Mouse (Mus musculus) CD4-positive naive resting alpha-beta T cell, adult 76 days (primary cell): Measurements from ENCODE around the gene Olfr704. TPM values are rescaled to one million over a fixed set of nuclear protein-coding genes. Genes with fewer than 3 reads are reported as not detected.

Experiments
- total RNA-seq: library from RNA; stranded (reverse); gene quantifications from one replicate; pipeline ENCODE4 v1.2.4, GENCODE M21; 2023

The Olfr704 gene
- total RNA-seq = not detected

GRCm38 (mm10) chr7:106862885-106863284, at the start of gene Olfr704:
Olfr704 (plus strand) TSS chr7:106863185.

GRCm38 (mm10) chr7:106813829-106814228, 49.2 kb upstream of the Olfr704 start, which contains the start of gene Olfr701:
Olfr701 (plus strand) TSS chr7:106814129.

DNA sequence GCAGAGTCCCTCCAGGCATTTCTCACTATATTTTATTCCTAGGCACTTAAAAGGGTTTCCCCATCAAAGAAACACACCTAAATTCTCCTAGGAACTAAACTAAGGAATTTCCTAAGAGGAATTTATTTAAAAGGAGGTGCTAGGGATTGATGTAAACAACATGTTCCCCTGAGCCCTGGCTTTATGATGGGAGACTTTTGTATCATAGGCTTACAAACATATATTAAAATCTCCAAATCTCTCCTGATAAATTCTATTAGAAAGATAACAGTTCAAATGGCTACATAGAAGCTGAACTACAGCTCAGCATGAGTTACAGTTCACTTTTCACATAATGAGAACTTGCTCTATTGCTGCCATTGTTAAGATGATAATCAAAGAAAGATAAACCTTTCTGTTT, 29.2 kb upstream of the Olfr704 start, which contains the start of gene Olfr702:
Gene Olfr702 (minus strand): TSS at position 101 of the 400 bp plus-strand sequence.

GRCm38 (mm10) chr7:106843060-106843459, 19.9 kb upstream of the Olfr704 start, which contains the start of gene Olfr703:
Olfr703 (plus strand) TSS chr7:106843360.

DNA sequence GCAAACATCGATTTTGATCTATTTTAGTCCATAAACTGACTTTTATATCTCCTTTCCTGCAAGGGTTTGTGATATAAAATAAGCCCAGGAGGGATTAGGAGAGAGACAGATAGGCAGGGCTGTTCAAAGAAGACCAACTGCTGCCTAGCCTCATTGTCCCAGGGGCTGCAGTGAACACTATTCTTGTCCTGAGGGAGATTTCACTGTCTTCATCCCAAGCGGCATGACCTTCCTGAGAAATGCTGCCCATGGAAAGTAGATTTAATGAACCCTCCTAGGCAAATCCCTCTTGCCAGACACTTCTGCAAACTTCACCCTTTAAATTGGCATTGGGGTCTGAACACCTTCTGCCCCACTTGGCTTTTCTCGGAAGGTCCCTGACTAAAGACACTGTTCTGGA, 13.8 kb downstream of the Olfr704 start, which contains the start of gene Olfr705:
Gene Olfr705 (minus strand): TSS at position 101 of the 400 bp plus-strand sequence.

GRCm38 (mm10) chr7:106888062-106888461, 25.1 kb downstream of the Olfr704 start, which contains the start of gene Olfr706:
Olfr706 (minus strand) TSS chr7:106888162.

GRCm38 (mm10) chr7:106901141-106901540, 38.2 kb downstream of the Olfr704 start, which contains the start of gene Olfr707:
Olfr707 (minus strand) TSS chr7:106901241.

GRCm38 (mm10) chr7:106907676-106908075, 44.7 kb downstream of the Olfr704 start, which contains the start of gene Olfr1532-ps1:
Olfr1532-ps1 (plus strand) TSS chr7:106908001.

Other genes with a start within 250 kb of the Olfr704 start
- gene Olfr693, start 182.6 kb upstream of the Olfr704 start, total RNA-seq = not detected
- gene Olfr694, start 171.4 kb upstream of the Olfr704 start, total RNA-seq = not detected
- not detected for gene Olfr695, start 146.8 kb upstream of the Olfr704 start, total RNA-seq
- not detected for gene Olfr697, start 120.7 kb upstream of the Olfr704 start, total RNA-seq
- not detected for gene Olfr698, start 107.8 kb upstream of the Olfr704 start, total RNA-seq
- gene Olfr699, start 70.0 kb upstream of the Olfr704 start, total RNA-seq = not detected
- not detected for gene Olfr700, start 54.4 kb upstream of the Olfr704 start, total RNA-seq
- gene Olfr701, start 49.1 kb upstream of the Olfr704 start, total RNA-seq = not detected
- not detected for gene Olfr702, start 29.3 kb upstream of the Olfr704 start, total RNA-seq
- gene Olfr703, start 19.8 kb upstream of the Olfr704 start, total RNA-seq = not detected
- gene Olfr705, start 13.7 kb downstream of the Olfr704 start, total RNA-seq = not detected
- gene Olfr706, start 25.0 kb downstream of the Olfr704 start, total RNA-seq = not detected
- gene Olfr707, start 38.1 kb downstream of the Olfr704 start, total RNA-seq = not detected
- gene Olfr1532-ps1, start 44.8 kb downstream of the Olfr704 start, total RNA-seq = not detected
- gene Olfr709-ps1, start 69.0 kb downstream of the Olfr704 start, total RNA-seq = not detected
- gene Olfr710, start 85.1 kb downstream of the Olfr704 start, total RNA-seq = not detected
- gene Olfr6, start 100.8 kb downstream of the Olfr704 start, total RNA-seq = not detected
- not detected for gene Olfr711, start 112.3 kb downstream of the Olfr704 start, total RNA-seq
- not detected for gene Olfr2, start 142.9 kb downstream of the Olfr704 start, total RNA-seq
- gene Olfr713, start 168.0 kb downstream of the Olfr704 start, total RNA-seq = not detected
- not detected for gene Olfr714, start 207.8 kb downstream of the Olfr704 start, total RNA-seq
- gene Olfr17, start 230.0 kb downstream of the Olfr704 start, total RNA-seq = not detected
- not detected for gene Olfr715b, start 247.2 kb downstream of the Olfr704 start, total RNA-seq